Mouse (Mus musculus) neural tube, embryonic 14.5 days (tissue): Measurements from ENCODE around the gene Psenen. TPM values are rescaled to one million over a fixed set of nuclear protein-coding genes. Genes with fewer than 3 reads are reported as not detected.

Experiments used
- ATAC-seq: fragments of 200-750 bp; cut with Nextera tagmentation; 2 replicates; pipeline ENCODE4 v1.8.0; 2017; ENCODE audit warnings: low read depth, mild to moderate bottlenecking, moderate TSS enrichment, moderate library complexity
- H3K27ac ChIP-seq: fragments of 300-500 bp; sonication (generic); 2 replicates; pipeline ENCODE4 v1.5.1; 2014; ENCODE audit warnings: low read depth, mild to moderate bottlenecking, control low read depth, low read length, moderate library complexity, mixed read lengths
- H3K27me3 ChIP-seq: fragments of 300-500 bp; sonication (generic); 2 replicates; pipeline ENCODE4 v1.6.1; 2014; ENCODE audit warnings: low read length; ENCODE audit not compliant: control insufficient read depth, insufficient read depth
- H3K36me3 ChIP-seq: fragments of 300-500 bp; sonication (generic); 2 replicates; pipeline ENCODE4 v1.6.1; 2014; ENCODE audit warnings: low read length, mixed read lengths; ENCODE audit not compliant: control insufficient read depth, insufficient read depth
- H3K4me1 ChIP-seq: fragments of 300-500 bp; sonication (generic); 2 replicates; pipeline ENCODE4 v1.6.1; 2014; ENCODE audit warnings: low read length; ENCODE audit not compliant: control insufficient read depth, insufficient read depth
- H3K4me2 ChIP-seq: fragments of 300-500 bp; sonication (generic); 2 replicates; pipeline ENCODE4 v1.6.1; 2014; ENCODE audit warnings: mild to moderate bottlenecking, low read depth, low read length, control low read depth
- H3K4me3 ChIP-seq: fragments of 300-500 bp; sonication (generic); 2 replicates; pipeline ENCODE4 v1.5.1; 2014; ENCODE audit warnings: low read depth, low read length, control low read depth, mixed read lengths
- H3K9ac ChIP-seq: fragments of 300-500 bp; sonication (generic); replicated peaks from 2 replicates; pipeline ENCODE4 v1.6.1; 2014; ENCODE audit warnings: low read depth, mild to moderate bottlenecking, control low read depth, low read length, mixed read lengths
- H3K9me3 ChIP-seq: fragments of 300-500 bp; sonication (generic); 2 replicates; pipeline ENCODE4 v1.6.1; 2016; ENCODE audit warnings: low read length; ENCODE audit not compliant: control insufficient read depth
- WGBS: fragments of 180-500 bp; shearing (Covaris S2); extraction: QIAGEN DNeasy Blood & Tissue Kit; methylation state at CpG from one replicate; pipeline ENCODE4 v1.1.7; 2014; 5-methylcytosine and 5-hydroxymethylcytosine counted together
- polyA plus RNA-seq: library from polyadenylated mRNA; unstranded; fragments of >200 nt; fragmentation: Nextera tagmentation; extraction: Ambion mirVana; gene quantifications from 2 replicates; pipeline ENCODE4 v1.2.1, GENCODE M21; 2014

The Psenen gene
- polyA plus RNA-seq, 1 experiment from 2014 or later: 126 TPM

DNA sequence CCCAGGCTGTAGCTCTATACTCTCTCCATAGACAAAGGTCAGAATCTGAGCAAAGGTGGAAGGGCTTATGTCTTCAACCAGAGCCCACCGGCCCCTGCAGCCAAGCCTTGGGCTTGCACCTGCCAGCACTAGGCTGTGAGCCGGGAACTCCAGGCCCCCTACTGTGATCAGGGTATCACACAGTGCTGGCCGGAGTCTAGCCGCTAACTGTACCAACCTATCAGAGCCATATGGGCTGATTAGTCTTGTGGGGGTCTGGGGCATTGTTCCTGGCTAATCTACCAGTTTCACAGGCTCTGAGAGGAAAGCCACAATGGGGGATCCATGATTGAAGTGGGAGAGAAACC, 28.2 kb upstream of the Psenen start:
- H3K4me3 ChIP-seq: no peak overlapping the region
- no peak overlapping the region for H3K27ac ChIP-seq
- no peak for ATAC-seq
- H3K36me3 ChIP-seq: 0 out of 2 replicates have a peak, but pooled peaks cover 2% of the 10 kb centered on the region
- H3K4me1 ChIP-seq: peaks cover 11% of the 10 kb centered on the region
- 35% methylated on average over 4 of the region's 4 CpGs for WGBS
- peaks cover 3% of the 10 kb centered on the region; the same call in 1 of the 2 replicates for H3K27me3 ChIP-seq
- H3K4me2 ChIP-seq: no peak overlapping the region
- no peak overlapping the region for H3K9ac ChIP-seq
- no peaks in the 10 kb centered on the region for H3K9me3 ChIP-seq

DNA sequence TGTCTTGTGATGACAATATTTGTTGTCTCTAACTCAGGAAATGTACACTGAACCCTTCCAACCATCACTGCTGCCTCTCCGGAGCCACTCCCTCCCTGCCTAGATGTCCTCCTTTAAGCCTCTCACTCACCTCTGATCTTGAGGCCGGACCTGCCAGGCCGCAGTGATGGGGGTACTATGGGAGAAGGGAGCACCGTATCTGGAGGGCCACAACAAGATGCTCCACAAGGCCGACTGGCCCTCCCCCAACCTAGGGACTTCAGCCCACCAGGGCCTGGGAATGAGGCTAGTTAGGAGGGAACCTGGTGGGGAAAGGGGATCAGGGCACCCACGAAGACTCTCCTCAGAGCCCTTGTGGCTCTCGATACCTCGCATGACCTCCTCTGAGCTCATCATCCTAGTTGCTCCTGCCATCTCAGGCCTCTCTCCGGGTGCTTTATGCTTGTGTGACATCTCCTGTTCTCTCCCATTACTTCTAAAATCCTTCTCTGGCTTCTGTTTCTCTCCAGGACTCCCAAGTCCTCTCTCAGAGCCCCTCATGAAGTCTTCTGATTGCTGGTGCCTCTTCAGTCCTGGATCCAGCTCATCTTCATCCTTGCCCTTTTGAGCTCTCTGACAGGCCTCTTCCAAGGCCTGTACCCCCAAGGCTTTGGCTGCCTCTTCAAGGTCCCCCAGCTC, 27.6 kb upstream of the Psenen start:
- H3K9me3 ChIP-seq: no peaks in the 10 kb centered on the region
- H3K27ac ChIP-seq: no peak overlapping the region
- H3K36me3 ChIP-seq: peaks cover 6% of the 10 kb centered on the region; the same call in 1 of the 2 replicates
- no peak overlapping the region for H3K4me2 ChIP-seq
- H3K27me3 ChIP-seq: peaks cover 3% of the 10 kb centered on the region; the same call in 1 of the 2 replicates
- H3K4me1 ChIP-seq: peaks cover 13% of the 10 kb centered on the region
- 92% methylated on average over 9 of the region's 9 CpGs for WGBS
- ATAC-seq: no peak
- no peak overlapping the region for H3K4me3 ChIP-seq
- H3K9ac ChIP-seq: no peak overlapping the region

DNA sequence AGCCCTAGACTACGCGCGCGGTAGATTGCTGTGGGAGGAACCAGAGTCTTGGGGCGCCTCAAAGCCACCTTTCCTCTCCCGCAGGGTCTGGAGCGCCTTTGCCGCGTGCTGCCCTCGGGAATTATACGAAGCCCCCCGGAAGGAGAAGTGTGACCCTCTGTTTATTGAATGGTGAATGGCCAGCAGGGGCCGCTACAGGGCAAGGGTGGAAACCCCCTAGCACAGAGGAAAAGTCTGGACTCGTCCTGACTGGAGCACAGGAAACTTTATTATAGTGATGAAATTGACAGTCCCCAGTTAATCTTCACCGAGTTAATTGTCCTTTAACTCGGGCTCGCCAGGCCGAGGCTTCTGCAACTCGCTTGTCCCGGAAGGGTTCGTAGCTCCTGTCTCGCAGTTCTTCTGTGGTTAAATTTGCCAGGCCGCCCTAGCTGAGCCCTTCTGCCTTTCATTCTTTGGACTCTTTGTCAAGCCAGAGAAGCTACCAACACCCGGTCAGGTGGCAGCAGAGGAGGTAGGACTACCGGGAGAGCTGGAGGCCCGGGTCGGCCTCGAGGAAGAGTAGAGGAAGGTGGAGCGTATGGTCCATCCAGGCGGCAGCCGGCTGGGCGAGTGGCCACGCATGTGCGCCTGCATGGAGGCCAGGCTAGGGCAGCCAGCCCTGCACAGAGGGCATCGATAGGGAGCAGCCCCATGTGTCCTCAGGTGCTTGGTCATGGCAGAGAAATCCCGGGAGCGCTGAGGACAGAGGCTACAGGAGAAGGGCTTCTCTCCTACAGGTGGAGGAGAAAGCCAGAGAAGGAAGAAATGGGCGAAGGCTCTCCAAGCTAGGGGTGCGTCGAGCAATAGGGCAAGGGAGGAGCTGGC, 26.2 kb upstream of the Psenen start:
- Histone ChIP-seq H3K27me3 (peaks cover 3% of the 10 kb centered on the region; the same call in 1 of the 2 replicates), H3K36me3 (peaks cover 19% of the 10 kb centered on the region), H3K9me3 (no peaks in the 10 kb centered on the region), H3K4me1 (peaks cover 13% of the 10 kb centered on the region), H3K4me2 (peak overlapping the region; percentile 97), H3K9ac (peak overlapping the region; percentile 96), H3K27ac (peak overlapping the region; percentile 92), H3K4me3 (peak overlapping the region; percentile 93)
- peak; percentile 72 for ATAC-seq
- WGBS: 28% methylated on average over 40 of the region's 40 CpGs

DNA sequence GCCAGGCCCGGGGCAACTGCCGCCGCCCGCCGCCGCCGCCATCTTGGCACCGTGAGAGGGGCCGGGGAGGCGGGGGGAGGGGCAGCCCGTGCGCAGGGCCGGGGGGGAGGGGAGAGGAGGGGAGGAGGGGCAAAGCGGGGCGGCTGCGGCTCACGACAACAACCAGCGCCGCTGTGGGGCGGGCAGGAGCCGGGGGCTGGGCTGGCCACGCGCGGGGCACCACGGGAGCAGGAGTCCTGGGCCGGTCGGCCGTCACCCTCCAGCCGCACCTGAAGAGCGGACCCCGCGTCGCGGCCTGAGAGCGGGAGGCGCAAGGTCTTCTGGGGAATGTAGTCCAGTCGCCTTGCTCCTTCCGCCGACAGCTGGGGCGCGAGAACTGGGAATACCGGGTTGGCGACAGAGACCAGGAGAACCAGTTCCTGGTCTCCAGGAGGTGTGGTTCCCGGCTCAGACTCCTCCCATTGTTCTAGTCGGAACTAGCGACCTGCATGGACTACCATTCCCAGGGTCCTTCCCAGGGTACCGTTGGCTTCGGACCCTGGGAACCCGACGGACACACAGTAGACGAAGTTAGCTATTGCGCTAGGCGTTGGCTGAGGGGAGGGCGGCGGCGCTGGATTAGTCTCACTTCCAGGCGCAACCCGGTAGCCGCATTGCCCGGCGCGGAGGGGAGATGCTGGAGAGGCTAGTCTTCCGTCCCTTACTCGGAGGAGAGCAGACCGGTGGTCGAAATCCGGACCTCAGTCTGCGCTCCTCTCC, 25.4 kb upstream of the Psenen start, which contains the start of gene Kmt2b:
Gene Kmt2b, minus strand, starts transcription at position 51 of the 759 bp plus-strand sequence.
- Histone ChIP-seq H3K4me1 (peaks cover 13% of the 10 kb centered on the region), H3K4me3 (peak within 1 kb of the TSS; percentile 93), H3K4me2 (peak within 1 kb of the TSS; percentile 97), H3K9ac (peak within 1 kb of the TSS; percentile 96), H3K27ac (peak within 1 kb of the TSS; percentile 92), H3K36me3 (peaks cover 28% of the 10 kb centered on the region), H3K27me3 (peaks cover 3% of the 10 kb centered on the region; the same call in 1 of the 2 replicates), H3K9me3 (no peaks in the 10 kb centered on the region)
- peak; percentile 93 for ATAC-seq
- 0% methylated on average over 52 of the region's 68 CpGs for WGBS

DNA sequence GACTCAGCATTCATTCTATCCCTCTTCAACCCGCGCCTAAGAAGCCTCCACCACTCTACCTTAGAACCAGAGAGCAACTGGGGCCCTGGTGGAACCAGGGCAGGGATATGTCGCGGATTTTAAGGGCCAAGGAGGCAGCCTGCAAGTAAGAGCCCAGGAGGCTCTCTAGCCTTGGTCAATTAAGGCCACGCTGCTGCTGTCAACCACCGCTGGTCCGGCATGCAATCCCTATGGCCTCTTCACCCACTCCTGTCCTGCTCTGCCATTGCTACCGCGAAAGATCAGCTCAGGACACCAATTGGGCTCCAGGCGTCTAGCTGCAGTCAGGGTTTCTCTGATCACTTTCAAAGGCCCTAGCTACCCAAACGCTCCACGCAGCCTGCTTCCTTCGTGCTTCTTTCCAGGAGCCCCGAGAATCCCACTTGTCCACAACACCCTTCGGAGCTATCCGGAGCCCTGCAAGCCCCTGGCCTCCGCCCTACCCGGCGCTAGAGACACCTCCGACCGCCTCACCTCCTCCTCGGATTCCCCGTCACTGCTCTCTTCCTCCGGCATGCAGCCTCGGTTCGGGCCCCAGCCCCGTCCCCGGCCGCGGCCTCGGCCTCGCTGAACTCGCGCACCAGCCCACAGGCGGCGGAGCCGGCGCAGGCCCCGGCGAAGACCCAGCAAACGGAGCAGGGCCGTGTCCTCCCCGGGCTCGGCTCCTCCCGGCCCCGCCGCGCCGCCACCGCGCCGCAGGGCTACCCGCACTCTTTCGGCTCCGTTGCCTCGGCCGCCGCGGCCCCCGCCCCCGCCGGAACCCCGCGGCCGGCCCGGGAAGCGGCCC, 24.6 kb upstream of the Psenen start:
- Histone ChIP-seq H3K27me3 (peaks cover 3% of the 10 kb centered on the region; the same call in 1 of the 2 replicates), H3K9me3 (no peaks in the 10 kb centered on the region), H3K4me2 (peak overlapping the region; percentile 97), H3K36me3 (peaks cover 36% of the 10 kb centered on the region), H3K9ac (peak overlapping the region; percentile 96), H3K27ac (peak overlapping the region; percentile 92), H3K4me1 (peaks cover 13% of the 10 kb centered on the region), H3K4me3 (peak overlapping the region; percentile 93)
- WGBS: under 1% methylated on average over 54 of the region's 67 CpGs
- ATAC-seq: peak; percentile 36

DNA sequence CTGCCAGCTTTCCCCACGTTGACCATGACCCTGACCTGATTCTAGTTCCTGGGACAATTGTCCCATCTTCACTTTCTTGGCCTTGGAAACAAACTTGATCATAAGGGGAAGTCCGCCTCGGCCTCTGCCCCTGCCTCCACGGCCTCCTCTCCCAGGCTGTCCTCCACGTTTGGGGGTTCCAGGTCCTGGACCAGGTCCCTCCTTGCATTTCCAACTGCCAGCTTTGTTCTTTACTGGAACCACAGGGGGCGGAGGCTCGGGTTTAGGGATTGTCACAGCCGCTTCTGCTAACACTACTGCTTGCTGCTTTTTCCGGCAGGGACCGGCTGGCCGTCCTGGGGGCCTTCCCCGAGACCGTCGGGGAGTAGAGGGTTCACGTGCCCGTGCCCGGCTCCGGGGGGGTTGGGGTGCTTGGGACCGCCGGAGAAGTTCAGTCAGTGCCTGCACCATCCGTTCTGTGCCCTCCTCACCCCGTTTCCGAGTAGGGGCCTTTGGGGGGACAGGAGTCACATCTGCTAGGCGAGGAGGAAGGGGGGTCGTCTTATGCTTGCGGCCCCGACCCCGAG, 23.1 kb upstream of the Psenen start:
- H3K9ac ChIP-seq: no peak overlapping the region
- H3K9me3 ChIP-seq: no peaks in the 10 kb centered on the region
- no peak overlapping the region for H3K27ac ChIP-seq
- peak overlapping the region; percentile 97; the same call in 1 of the 2 replicates for H3K4me2 ChIP-seq
- H3K27me3 ChIP-seq: peaks cover 3% of the 10 kb centered on the region; the same call in 1 of the 2 replicates
- H3K36me3 ChIP-seq: peaks cover 50% of the 10 kb centered on the region
- peaks cover 13% of the 10 kb centered on the region for H3K4me1 ChIP-seq
- no peak overlapping the region for H3K4me3 ChIP-seq
- WGBS: 91% methylated on average over 28 of the region's 28 CpGs
- no peak for ATAC-seq

DNA sequence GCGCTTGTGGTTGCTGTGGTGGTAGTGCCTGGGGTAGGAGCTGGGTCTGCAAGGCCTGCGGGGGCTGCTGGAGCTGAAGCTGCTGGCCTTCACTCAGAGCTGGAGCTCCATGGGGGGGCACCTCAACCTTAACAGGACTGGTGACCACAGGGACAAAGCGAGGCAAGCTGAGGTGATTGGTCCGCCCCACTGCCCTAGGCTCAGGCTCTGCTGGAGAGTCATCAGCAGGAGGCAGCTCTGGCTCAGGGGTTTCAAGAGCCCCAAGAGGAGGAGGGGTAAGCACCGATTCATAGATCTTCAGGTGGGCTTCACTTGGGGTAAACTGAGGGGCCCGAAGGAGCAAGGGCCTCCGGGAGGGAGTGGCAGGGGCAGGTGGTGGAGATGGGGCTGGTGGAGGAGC, 21.7 kb upstream of the Psenen start:
- no peak overlapping the region for H3K4me3 ChIP-seq
- 97% methylated on average over 7 of the region's 7 CpGs for WGBS
- H3K9me3 ChIP-seq: no peaks in the 10 kb centered on the region
- ATAC-seq: no peak
- peaks cover 3% of the 10 kb centered on the region; the same call in 1 of the 2 replicates for H3K27me3 ChIP-seq
- peaks cover 13% of the 10 kb centered on the region for H3K4me1 ChIP-seq
- H3K27ac ChIP-seq: no peak overlapping the region
- H3K9ac ChIP-seq: no peak overlapping the region
- H3K4me2 ChIP-seq: no peak overlapping the region
- peaks cover 60% of the 10 kb centered on the region for H3K36me3 ChIP-seq

DNA sequence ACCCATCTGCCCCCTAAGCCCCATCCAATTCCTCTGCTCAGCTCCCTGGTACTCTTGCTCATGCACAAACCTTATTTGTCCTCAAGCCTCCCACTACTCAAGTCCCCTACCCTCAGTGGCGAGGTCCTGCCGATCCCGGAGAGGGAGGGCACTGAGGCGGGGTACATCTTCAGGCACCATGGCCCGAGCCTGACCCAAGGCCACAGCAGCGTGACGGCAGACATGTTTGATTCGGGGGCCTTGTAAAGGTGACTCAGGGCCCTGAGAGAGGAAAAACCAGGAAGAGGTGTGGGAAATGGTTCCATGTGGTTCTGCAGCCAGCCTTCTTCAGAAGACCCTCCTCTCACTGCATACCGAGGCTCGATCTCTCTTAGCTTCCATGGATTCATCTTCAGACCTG, 20.9 kb upstream of the Psenen start:
- Histone ChIP-seq H3K9ac (no peak overlapping the region), H3K4me1 (peaks cover 13% of the 10 kb centered on the region), H3K4me3 (no peak overlapping the region), H3K36me3 (peaks cover 69% of the 10 kb centered on the region), H3K27me3 (peaks cover 3% of the 10 kb centered on the region; the same call in 1 of the 2 replicates), H3K27ac (no peak overlapping the region), H3K4me2 (no peak overlapping the region), H3K9me3 (no peaks in the 10 kb centered on the region)
- 93% methylated on average over 10 of the region's 10 CpGs for WGBS
- ATAC-seq: no peak
